Mouse (Mus musculus) ES-E14 (cell line): ENCODE data around the gene Dnajb6.

ENCODE experiments used
- HCFC1 ChIP-seq: IDR thresholded peaks from 2 replicates; pipeline ENCODE4 v1.6.1; 2012; ENCODE audit warnings: low read length, inconsistent platforms, borderline replicate concordance; ENCODE audit not compliant: insufficient read depth
- ZC3H11A ChIP-seq: IDR thresholded peaks from 2 replicates; pipeline ENCODE4 v1.6.1; 2012; ENCODE audit warnings: low read depth, mild to moderate bottlenecking, inconsistent platforms, low read length, borderline replicate concordance

DNA sequence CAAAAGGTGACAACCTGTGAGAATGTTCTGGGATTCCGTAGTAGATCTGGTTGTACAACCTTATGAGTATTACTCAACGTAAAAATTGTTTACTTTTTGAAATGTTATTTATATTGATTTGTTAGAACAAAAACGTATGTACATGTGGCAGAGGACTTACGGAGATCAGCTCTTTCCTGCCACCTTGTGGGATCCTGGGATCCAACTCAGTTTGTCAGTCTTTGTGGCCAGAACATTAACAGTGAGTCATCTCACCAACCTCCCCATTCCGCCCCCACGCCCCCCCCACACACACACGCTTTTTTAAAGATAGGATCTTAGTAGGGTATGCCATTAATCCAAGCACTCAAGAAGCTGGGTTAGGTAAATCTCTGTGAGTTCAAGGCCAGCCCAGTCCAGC, 47.1 kb upstream of the Dnajb6 start:
- no peak for TF ChIP-seq HCFC1
- no peak for TF ChIP-seq ZC3H11A
